Mouse (Mus musculus): Measurements from ENCODE around the gene Cntfr.
"Not testable (repeated sequence)": the region's sequence is repeated elsewhere in the genome, so short reads cannot be mapped to it uniquely, and the experiment has no call there.

The Cntfr gene

DNA sequence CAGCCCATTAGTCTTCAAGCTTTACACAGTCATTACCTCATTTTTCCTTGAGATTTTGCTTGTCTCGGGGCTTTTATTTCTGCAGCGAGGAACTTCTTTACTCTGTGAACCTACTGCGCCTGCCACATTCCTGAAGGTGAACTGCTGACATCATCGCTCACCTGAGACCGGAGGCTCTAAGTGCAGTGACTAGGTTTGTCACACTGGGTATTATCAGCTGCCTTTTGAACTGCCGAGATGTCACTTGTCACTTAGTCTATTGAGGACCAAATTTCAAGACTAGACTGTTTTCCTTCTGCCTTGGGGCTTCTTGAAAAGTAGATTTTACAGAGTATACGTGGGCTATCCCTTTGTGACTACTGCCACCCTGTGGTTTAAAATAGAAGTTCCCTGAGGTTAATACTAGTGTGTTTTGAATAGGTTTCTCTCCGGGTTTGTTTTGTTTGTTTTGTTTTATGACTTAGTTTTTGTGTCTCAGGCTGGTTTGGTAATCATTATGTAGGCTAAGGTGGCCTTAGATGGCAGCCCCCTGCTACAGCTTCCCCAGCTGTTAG is 11.4 kb upstream of the Cntfr start:
- no peak for DNase-seq (ENCODE audit: low spot score)

GRCm38 (mm10) chr4:41707011-41707535 is 10.2 kb upstream of the Cntfr start:
- peak; percentile 70 for DNase-seq (ENCODE audit: low spot score)

DNA sequence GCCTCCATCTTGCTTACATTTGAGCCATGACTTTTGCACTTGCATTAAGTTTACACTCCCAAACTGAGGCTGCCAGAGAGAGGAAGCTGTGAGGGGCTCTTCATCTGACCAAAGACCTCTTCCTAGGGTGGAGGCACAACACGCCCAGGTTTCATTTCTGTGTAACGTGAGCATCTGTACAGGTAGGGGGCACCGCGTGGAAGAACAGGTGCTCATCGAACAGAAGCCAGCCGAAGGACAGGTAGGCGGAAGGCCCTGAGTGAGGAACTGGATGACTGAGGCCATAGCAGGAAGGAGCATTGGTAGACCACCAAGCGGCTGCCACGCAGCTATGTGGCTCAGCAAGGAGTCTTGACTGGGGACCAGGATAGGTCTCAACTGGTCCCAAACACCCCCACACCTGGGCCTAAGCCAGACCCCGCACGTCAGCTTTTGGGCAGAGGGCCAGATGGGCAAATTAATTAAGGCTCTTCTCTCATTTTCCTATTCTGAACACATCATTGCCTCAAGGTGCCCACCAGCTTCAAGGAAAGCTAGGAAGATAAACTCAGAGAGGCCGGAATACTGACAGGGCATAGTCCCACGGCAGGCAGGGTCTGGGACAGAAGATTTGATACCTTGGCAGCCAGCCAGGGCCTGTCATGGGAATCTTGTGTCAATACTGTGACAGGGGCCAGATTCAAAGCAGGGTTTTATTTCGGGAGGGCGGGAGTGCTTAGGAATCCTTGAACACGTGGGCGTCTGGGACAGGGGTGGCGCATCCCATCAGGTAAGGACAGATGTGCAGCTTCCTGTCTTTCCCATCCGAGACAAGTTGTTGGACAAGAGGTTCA is 9.2 kb upstream of the Cntfr start:
- peak; percentile 56 for DNase-seq (ENCODE audit: low spot score)

DNA sequence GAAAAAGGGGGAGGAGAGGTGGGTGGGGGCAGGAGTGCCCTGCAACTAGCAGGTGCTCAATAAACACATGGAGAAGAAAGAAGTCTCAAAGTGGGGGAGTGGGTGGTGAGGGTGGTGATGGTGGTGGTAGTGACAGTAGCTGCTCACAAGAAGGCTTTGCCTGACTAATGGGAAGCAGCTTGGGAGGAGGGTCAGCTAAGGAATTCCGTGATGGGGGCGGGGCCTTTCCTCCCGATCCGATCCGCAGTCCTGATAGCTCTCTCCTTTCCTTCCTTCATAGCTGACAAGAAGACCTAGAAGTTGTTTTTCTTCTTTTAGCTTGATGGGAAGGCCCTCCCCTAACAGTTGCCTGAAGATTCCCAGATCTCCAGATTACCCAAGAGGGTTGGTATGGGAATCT is 7.8 kb upstream of the Cntfr start:
- DNase-seq (ENCODE audit: low spot score), result no peak

DNA sequence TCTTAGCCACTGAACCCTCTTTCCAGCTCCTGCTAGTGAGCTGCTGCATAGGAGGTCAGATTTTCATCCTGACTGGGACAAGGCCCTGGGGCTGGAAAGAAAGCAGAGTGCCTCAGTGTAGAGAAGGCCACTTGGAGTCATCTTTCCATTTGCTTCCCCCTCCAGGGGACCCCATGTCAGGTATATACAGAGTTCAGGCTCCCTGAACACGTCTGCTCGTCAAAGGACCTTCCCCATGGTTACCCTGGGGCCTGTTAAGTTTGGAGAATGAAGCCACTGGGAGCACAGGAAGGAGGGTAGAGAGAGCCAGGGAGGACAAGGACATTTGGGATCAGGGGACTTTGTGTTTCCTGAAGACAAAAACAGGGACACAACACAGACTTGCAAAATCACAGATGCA is 5.3 kb upstream of the Cntfr start:
- not testable (repeated sequence) for DNase-seq (ENCODE audit: low spot score)

GRCm38 (mm10) chr4:41700224-41700623 is 3.3 kb upstream of the Cntfr start:
- DNase-seq (ENCODE audit: low spot score), result not testable (repeated sequence)

DNA sequence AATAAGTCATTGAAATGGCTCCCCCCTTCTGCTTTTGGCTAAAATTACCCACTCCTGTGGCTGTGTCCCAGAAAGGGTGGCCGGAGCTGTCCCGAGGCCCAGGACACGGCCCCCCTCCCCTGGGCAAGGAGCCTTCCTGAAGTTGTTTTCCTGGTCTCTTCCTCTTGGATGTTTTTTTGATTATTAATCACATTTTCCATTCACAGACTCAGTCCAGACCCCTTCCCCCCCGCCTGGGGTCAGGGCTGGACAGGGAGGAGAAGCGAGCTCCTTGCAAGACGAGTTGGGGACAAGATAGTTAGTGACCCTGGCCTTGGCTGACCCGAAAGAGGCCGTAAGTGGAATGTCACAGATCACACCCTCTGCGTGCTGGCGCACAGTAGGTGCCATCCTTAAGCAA is 2.9 kb upstream of the Cntfr start, which contains the start of gene Il11ra1:
Gene Il11ra1, plus strand, starts transcription at position 207 of the 400 bp plus-strand sequence.
- DNase-seq (ENCODE audit: low spot score), result not testable (repeated sequence)

DNA sequence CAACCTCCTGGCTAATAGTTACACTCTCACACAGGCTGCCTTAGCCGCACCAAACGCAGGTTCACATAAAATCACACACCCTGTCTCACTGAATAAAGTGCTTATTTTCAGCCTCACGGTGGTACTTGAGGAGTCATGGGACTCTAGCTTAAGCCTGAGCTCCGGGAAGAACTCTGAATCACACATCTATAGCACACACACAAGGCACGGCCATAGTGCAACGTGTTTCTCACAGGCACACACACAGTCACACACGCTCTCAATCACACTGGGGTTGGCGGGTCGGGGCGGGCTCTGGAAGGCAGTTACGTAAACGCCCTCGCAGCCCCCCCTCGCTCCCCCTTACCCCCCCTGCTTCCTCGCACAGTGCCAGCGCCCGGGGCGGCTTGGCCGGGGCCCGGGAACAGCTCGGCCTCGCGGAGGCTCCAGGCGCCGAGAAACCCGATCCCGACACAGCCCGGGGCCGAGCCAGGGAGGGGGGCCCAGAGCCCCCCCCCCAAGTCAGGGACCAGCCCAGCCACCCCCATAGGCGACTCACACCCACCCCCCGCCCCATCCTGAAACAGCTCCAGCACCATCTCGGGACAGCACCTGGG is 1.6 kb upstream of the Cntfr start:
- peak; percentile 61 for DNase-seq (ENCODE audit: low spot score)

DNA sequence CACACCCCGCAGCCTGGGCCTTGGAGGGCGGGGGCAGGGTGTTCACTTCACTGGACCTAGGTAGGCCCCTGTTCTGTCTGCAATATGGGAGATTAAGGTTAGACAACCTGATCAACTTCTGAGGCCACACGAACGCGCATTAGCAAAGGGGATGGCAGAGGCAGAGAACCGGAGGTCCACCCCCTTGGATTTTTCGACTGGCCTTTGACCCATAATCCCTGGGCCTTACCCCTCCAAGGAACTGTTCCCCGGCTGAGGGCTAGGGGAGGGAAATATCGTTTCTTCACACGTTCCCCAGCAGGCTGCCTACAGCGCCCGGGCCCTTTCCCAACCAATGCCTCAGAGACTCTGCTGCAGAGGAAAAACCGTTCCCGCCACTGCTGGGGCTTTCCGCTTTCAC is 437 bp downstream of the Cntfr start:
- not testable (repeated sequence) for DNase-seq (ENCODE audit: low spot score)

DNA sequence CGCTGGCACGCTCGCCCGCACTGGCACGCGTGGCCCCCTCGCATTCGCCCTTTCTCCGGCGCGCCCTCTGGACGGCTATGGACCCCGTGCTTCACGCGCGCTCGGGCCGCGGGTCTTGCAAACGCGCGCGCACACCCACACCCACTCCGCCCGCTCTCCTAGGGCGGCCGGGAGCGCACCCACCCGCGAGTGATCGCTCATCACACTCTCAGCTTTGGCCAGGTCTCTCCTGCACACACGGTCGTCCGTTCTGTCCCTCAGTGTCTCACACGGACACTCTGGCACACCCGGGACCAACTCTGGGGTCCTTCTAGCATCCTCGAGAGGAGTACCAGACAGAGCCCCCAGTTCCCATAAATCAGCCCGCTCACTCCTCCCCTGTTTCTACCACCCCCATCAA is 1.1 kb downstream of the Cntfr start:
- DNase-seq (ENCODE audit: low spot score), result not testable (repeated sequence)

GRCm38 (mm10) chr4:41693511-41693910 is 3.4 kb downstream of the Cntfr start:
- not testable (repeated sequence) for DNase-seq (ENCODE audit: low spot score)

GRCm38 (mm10) chr4:41690014-41690413 is 6.9 kb downstream of the Cntfr start:
- not testable (repeated sequence) for DNase-seq (ENCODE audit: low spot score)

GRCm38 (mm10) chr4:41688562-41688961 is 8.3 kb downstream of the Cntfr start:
- DNase-seq (ENCODE audit: low spot score), result not testable (repeated sequence)

DNA sequence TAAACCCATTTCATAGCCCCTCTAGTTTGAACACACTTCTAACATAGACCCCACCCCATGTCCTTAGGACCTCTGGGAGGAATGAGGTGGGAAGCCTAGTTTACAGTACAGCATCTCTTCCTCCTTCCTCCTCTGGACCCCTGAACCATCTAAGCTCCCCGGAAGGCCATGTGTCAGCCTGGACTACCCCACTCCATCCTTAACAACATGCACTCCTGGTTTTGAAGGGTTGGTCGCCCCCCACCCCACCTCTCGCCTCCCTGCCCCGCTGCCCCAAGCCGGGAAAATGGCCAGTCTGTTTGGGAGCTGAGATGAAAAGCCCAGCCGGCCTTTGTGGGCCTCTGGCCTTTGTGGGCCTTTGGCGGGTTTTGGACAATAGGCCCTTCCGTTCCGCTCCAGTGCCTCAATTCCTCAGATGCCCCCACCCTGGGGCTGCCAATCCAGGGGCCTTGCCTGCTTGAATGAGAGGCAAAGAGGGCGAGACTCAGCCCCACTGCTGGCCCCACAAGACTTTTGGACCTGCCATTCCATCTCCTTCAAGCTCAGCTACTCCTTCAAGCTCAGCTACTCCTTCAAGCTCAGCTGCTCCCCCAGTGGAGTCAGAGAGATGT is 10.9 kb downstream of the Cntfr start:
- not testable (repeated sequence) for DNase-seq (ENCODE audit: low spot score)

- DNase-seq (ENCODE audit: low spot score), result not testable (repeated sequence)
Measured at GRCm38 (mm10) chr4:41684931-41685453, 11.9 kb downstream of the Cntfr start.

DNA sequence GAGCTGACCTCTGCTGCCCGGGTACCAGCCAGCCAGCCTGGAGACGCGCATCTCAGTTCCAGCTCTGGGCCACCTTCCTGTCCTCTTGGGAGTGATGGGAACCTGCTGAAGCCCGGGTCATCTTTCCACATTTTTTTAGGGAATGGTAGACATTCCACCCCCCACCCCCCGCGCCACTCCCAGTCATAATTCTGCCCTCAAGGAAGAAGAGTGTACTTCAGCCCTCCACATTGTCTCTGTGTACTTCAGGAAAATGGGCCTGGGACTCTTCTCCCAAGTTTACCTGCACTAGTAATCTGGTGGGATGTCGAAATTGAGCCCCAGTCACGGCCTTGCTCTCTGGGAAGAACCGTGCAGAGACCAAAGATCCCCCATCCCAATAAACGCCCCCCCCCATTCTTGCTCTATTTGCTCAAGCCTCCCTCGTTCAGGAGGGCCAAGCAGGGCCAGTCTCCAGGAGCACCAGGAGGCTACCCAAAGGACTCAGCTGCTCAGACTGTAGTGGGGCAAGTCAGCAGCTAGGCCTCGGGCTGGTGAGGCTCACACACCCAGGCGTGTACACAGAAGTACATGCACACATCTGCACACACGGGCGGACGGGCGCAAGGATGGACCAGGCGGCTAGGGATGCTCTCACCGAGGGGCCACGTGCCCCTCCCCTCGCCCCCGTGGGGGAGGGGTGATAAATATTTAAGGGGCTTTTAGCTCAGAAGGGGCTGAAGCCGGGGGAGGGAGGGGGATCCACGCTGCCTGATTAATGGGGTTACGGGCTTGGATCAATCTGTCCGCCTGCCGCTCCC is 12.6 kb downstream of the Cntfr start:
- not testable (repeated sequence) for DNase-seq (ENCODE audit: low spot score)

GRCm38 (mm10) chr4:41683303-41683702 is 13.6 kb downstream of the Cntfr start:
- not testable (repeated sequence) for DNase-seq (ENCODE audit: low spot score)

DNA sequence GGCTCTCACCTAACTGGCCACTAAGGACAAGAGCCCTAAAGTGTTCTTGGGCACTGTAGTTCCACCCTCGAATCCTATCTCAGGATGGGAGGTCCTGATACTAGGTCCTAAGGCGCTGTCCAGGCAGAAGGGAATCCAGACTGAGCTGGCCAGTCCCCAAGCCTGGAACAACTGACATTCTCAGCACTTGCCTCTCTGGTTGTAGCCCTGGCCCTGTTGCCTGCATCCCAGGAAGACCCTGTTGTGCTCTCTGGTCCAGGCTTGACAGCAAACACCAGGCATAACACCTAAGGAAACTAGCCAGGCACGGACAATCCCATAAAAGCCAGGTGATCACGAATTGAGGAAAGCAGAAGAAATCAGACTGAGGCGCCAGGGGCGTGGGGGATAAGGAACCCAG is 14.1 kb downstream of the Cntfr start:
- DNase-seq (ENCODE audit: low spot score), result no peak

DNA sequence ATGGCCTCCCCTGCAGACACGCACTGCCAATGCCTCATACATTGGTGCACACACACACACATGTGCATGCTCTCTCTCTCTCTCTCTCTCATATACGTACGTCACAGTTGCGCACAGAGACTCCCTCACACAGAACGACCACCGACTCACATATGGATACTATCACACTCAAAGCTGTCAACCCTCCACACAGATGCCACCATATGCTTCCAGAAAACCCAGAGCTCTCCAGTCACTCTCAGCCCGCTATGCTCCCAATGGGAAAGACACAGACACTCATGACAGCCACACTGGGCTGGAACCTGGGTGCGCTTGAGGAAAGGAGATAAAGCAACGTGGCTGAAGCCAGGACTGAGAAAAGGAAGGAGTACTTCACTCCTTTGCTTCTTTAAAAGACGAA is 14.9 kb downstream of the Cntfr start:
- DNase-seq (ENCODE audit: low spot score), result no peak

GRCm38 (mm10) chr4:41681176-41681575 is 15.7 kb downstream of the Cntfr start:
- no peak for DNase-seq (ENCODE audit: low spot score)

DNA sequence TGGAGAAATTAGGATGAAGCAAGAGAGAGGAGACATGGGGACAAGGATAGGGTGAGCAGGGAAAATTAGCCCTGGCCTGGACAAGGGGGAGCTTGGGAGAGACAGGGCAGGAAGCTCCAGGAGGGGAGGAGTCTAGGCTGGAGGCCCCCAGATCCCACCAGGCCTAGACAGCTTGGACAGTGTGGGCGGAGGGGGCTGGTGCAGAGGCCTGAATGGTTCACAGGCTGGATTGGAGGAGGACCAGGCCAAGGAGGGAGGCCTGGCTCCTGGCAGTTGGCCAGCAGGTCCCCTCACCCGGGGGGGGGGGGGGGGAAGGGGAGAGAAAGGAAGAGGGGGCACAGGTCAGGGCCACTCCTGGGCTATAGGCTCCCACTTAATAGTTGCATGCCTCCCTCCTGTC is 17.6 kb downstream of the Cntfr start:
- DNase-seq (ENCODE audit: low spot score), result no peak

All from testis, postnatal 10 days (tissue).